Mouse (Mus musculus): Measurements from ENCODE around the gene Lmo2. TPM values are rescaled to one million over a fixed set of nuclear protein-coding genes. Genes with fewer than 3 reads are reported as not detected.
A peak's percentile ranks its signal among the peaks of the same experiment; 100 is the strongest.

Lmo2 gene
- polyA plus RNA-seq, 1 experiment from 2014 or later, result 11.1 TPM

DNA sequence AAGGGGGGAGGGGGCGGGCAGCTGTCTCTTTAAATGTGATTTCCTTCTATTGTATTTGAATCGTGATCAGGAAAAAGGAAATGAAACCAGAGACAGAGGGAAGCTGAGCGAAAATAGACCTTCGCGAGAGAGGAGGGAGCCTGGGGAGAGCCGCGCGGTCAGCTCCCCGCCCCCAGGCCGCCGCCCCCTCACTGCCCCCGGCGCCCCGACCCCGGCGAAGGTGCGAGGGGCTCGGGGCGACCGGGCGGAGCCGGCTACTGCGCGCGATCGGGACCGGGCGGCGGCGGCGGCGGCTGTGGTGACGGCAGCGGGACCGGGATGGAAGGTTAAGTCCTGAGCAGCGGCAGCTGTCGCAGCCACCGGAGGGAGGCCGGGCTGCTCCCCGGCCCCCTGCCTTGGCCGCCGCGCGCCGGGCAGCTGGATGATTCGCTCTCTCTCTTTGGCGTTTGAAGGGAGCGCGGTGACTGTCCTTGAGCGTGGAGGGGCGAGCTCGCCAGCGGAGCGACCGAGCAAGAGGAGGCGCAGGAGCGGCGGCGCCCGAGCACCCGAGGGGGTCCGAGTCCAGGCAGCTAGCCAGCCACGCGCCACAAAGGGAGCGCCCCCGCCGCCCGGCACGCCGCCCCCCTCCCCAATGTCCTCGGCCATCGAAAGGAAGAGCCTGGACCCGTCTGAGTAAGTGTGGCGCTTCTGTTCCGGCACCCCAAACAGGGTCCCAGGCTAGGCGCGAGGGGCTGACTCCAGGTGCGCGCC, 12.4 kb downstream of the Lmo2 start:
- H3K9me3 ChIP-seq (ENCODE audit: control insufficient read depth), result no peaks in the 10 kb centered on the region
- peak overlapping the region; percentile 64 for H3K27ac ChIP-seq (ENCODE audit: low read depth, low read length)
- no peaks in the 10 kb centered on the region for H3K36me3 ChIP-seq (ENCODE audit: control insufficient read depth, insufficient read depth)
- no peaks in the 10 kb centered on the region for H3K4me1 ChIP-seq (replicated peaks; ENCODE audit: control insufficient read depth, insufficient read depth, low read length)
- 0 out of 2 replicates have a peak, but pooled peaks cover 12% of the 10 kb centered on the region for H3K27me3 ChIP-seq (replicated peaks; ENCODE audit: control insufficient read depth, insufficient read depth, low read length)
- peak overlapping the region; percentile 83 for H3K4me3 ChIP-seq (ENCODE audit: low read depth, low read length)
- 1% methylated on average over 52 of the region's 79 CpGs for WGBS
- peak overlapping the region; percentile 98 for H3K4me2 ChIP-seq (replicated peaks; ENCODE audit: low read depth)
- no peak for TF ChIP-seq CTCF (IDR thresholded peaks at IDR 0.05; ENCODE audit: low read depth)
- peak; percentile 17; the same call in 1 of the 2 replicates for ATAC-seq
- H3K9ac ChIP-seq (ENCODE audit: low read depth, low read length), result peak overlapping the region; percentile 63

GRCm38 (mm10) chr2:103970791-103971649, 13.2 kb downstream of the Lmo2 start:
- Histone ChIP-seq H3K9ac (ENCODE audit: low read depth, low read length) (peak overlapping the region; percentile 63), H3K4me3 (ENCODE audit: low read depth, low read length) (peak overlapping the region; percentile 83), H3K4me1 (replicated peaks; ENCODE audit: control insufficient read depth, insufficient read depth, low read length) (no peaks in the 10 kb centered on the region), H3K27me3 (replicated peaks; ENCODE audit: control insufficient read depth, insufficient read depth, low read length) (0 out of 2 replicates have a peak, but pooled peaks cover 12% of the 10 kb centered on the region), H3K4me2 (replicated peaks; ENCODE audit: low read depth) (peak overlapping the region; percentile 98), H3K9me3 (ENCODE audit: control insufficient read depth) (no peaks in the 10 kb centered on the region), H3K36me3 (ENCODE audit: control insufficient read depth, insufficient read depth) (no peaks in the 10 kb centered on the region), H3K27ac (ENCODE audit: low read depth, low read length) (peak overlapping the region; percentile 64; the same call in 1 of the 2 replicates)
- 3% methylated on average over 32 of the region's 32 CpGs for WGBS
- TF ChIP-seq CTCF (IDR thresholded peaks at IDR 0.05; ENCODE audit: low read depth), result no peak
- no peak for ATAC-seq

- H3K4me3 ChIP-seq (ENCODE audit: low read depth, low read length), result no peak overlapping the region; the same call in 1 of the 2 replicates
- WGBS, result 22% methylated on average over 3 of the region's 3 CpGs
These were observed 14.1 kb downstream of the Lmo2 start for GRCm38 (mm10) chr2:103971838-103972237.

DNA sequence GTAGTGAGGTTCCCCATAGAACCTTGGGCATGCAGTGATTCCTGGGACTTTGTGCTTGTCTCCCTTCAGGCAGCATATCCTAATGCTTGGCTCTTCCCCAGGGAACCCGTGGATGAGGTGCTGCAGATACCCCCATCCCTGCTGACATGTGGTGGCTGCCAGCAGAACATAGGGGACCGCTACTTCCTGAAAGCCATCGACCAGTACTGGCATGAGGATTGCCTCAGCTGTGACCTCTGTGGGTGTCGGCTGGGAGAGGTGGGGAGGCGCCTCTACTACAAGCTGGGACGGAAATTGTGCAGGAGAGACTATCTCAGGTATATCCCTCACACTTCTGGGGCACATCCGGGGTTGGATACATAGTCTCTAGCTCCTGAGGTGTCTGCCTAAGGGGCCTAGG, 18.1 kb downstream of the Lmo2 start:
- H3K4me3 ChIP-seq (ENCODE audit: low read depth, low read length), result no peak overlapping the region
- no peak overlapping the region for H3K4me2 ChIP-seq (replicated peaks; ENCODE audit: low read depth)
- no peak for TF ChIP-seq CTCF (IDR thresholded peaks at IDR 0.05; ENCODE audit: low read depth)
- no peaks in the 10 kb centered on the region for H3K36me3 ChIP-seq (ENCODE audit: control insufficient read depth, insufficient read depth)
- H3K9me3 ChIP-seq (ENCODE audit: control insufficient read depth), result no peaks in the 10 kb centered on the region
- 52% methylated on average over 7 of the region's 7 CpGs for WGBS
- ATAC-seq, result no peak
- no peak overlapping the region for H3K9ac ChIP-seq (ENCODE audit: low read depth, low read length)
- no peaks in the 10 kb centered on the region for H3K4me1 ChIP-seq (replicated peaks; ENCODE audit: control insufficient read depth, insufficient read depth, low read length)
- 0 out of 2 replicates have a peak, but pooled peaks cover 8% of the 10 kb centered on the region for H3K27me3 ChIP-seq (replicated peaks; ENCODE audit: control insufficient read depth, insufficient read depth, low read length)
- no peak overlapping the region for H3K27ac ChIP-seq (ENCODE audit: low read depth, low read length)

More at GRCm38 (mm10) chr2:103971838-103972237, 14.1 kb downstream of the Lmo2 start:
- no peak for TF ChIP-seq CTCF (IDR thresholded peaks at IDR 0.05; ENCODE audit: low read depth)
- no peak for ATAC-seq
- no peak overlapping the region for H3K9ac ChIP-seq (ENCODE audit: low read depth, low read length)
- H3K4me2 ChIP-seq (replicated peaks; ENCODE audit: low read depth), result peak overlapping the region; percentile 98; the same call in 1 of the 2 replicates
- no peaks in the 10 kb centered on the region for H3K36me3 ChIP-seq (ENCODE audit: control insufficient read depth, insufficient read depth)
- 0 out of 2 replicates have a peak, but pooled peaks cover 12% of the 10 kb centered on the region for H3K27me3 ChIP-seq (replicated peaks; ENCODE audit: control insufficient read depth, insufficient read depth, low read length)
- no peaks in the 10 kb centered on the region for H3K9me3 ChIP-seq (ENCODE audit: control insufficient read depth)
- H3K4me1 ChIP-seq (replicated peaks; ENCODE audit: control insufficient read depth, insufficient read depth, low read length), result no peaks in the 10 kb centered on the region
- no peak overlapping the region for H3K27ac ChIP-seq (ENCODE audit: low read depth, low read length)

- WGBS, result 80% methylated on average over 8 of the region's 8 CpGs
- Histone ChIP-seq H3K4me3 (ENCODE audit: low read depth, low read length) (no peak overlapping the region), H3K27ac (ENCODE audit: low read depth, low read length) (no peak overlapping the region)
These were observed 19.4 kb downstream of the Lmo2 start for GRCm38 (mm10) chr2:103977216-103977615.

GRCm38 (mm10) chr2:103977716-103978115, 19.9 kb downstream of the Lmo2 start:
- TF ChIP-seq CTCF (IDR thresholded peaks at IDR 0.05; ENCODE audit: low read depth), result no peak
- H3K27me3 ChIP-seq (replicated peaks; ENCODE audit: control insufficient read depth, insufficient read depth, low read length), result no peaks in the 10 kb centered on the region
- ATAC-seq, result no peak
- H3K4me3 ChIP-seq (ENCODE audit: low read depth, low read length), result no peak overlapping the region
- no peaks in the 10 kb centered on the region for H3K36me3 ChIP-seq (ENCODE audit: control insufficient read depth, insufficient read depth)
- H3K9ac ChIP-seq (ENCODE audit: low read depth, low read length), result no peak overlapping the region
- H3K4me1 ChIP-seq (replicated peaks; ENCODE audit: control insufficient read depth, insufficient read depth, low read length), result no peaks in the 10 kb centered on the region
- H3K27ac ChIP-seq (ENCODE audit: low read depth, low read length), result no peak overlapping the region
- no peaks in the 10 kb centered on the region for H3K9me3 ChIP-seq (ENCODE audit: control insufficient read depth)
- WGBS, result 73% methylated on average over 9 of the region's 9 CpGs
- H3K4me2 ChIP-seq (replicated peaks; ENCODE audit: low read depth), result no peak overlapping the region

More at GRCm38 (mm10) chr2:103977216-103977615, 19.4 kb downstream of the Lmo2 start:
- Histone ChIP-seq H3K4me2 (replicated peaks; ENCODE audit: low read depth) (no peak overlapping the region), H3K36me3 (ENCODE audit: control insufficient read depth, insufficient read depth) (no peaks in the 10 kb centered on the region), H3K9ac (ENCODE audit: low read depth, low read length) (no peak overlapping the region), H3K9me3 (ENCODE audit: control insufficient read depth) (no peaks in the 10 kb centered on the region), H3K27me3 (replicated peaks; ENCODE audit: control insufficient read depth, insufficient read depth, low read length) (no peaks in the 10 kb centered on the region), H3K4me1 (replicated peaks; ENCODE audit: control insufficient read depth, insufficient read depth, low read length) (no peaks in the 10 kb centered on the region)
- ATAC-seq, result no peak
- TF ChIP-seq CTCF (IDR thresholded peaks at IDR 0.05; ENCODE audit: low read depth), result no peak

All from intestine, postnatal 0 days (tissue).